Mouse (Mus musculus) neutrophil, adult 65 days (primary cell): ENCODE measurements around the gene H2-T23. TPM values are rescaled to one million over a fixed set of nuclear protein-coding genes. Genes with fewer than 3 reads are reported as not detected.

Source experiments
- total RNA-seq: library from RNA; stranded (reverse); gene quantifications from 2 replicates; pipeline ENCODE4 v1.2.4, GENCODE M21; 2023

Gene H2-T23
- total RNA-seq, result 151 and 156 TPM in 2 replicates

DNA sequence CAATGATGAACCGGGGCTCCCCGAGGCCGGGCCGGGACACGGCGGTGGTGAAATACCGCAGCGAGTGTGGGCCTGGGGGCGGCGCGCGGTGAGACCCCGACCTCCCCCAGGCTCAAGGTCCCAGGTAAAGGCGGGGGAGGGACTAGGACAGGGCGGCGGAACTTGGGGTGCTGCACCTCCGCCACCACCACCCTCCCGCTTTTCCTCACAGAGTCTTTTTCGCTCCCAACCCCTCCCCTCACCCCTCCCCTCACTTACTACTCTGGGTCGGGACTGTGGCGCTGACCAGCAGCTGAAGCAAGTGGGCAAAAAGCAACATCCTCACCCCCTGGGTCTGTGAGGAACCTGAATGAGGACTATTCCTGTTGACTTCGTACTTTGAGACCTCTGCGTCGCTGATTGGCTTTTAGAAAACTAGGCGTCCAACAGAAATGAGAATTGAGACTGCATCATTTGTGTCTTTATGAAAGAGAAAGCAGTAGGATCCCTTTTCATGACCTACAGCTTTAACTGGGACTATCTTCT is at the start of gene H2-T23:
TSS of gene H2-T23 (minus strand) at position 505 of the 525 bp plus-strand sequence.

DNA sequence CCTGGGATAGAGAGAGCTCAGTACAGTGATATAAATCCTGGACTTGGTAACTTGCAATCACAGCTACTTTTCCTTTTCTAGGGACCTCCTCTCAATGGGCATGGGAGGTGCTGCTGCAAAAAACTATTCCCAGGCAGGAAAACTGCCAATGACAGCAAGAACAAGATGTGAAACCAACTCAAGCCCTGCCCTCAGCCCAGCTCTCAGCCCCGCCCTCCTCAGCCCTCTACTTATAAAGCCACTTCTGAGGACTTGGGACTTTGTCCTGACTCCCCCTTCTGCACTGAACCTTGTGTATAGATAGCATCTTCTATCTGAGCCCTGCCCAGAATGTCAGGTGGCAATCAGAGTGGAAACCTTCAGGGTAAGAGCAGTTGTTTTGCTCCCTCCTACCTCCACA is 25.7 kb upstream of the H2-T23 start, which contains the start of gene Gm11127:
TSS of gene Gm11127 (minus strand) at position 10 of the 400 bp plus-strand sequence.

DNA sequence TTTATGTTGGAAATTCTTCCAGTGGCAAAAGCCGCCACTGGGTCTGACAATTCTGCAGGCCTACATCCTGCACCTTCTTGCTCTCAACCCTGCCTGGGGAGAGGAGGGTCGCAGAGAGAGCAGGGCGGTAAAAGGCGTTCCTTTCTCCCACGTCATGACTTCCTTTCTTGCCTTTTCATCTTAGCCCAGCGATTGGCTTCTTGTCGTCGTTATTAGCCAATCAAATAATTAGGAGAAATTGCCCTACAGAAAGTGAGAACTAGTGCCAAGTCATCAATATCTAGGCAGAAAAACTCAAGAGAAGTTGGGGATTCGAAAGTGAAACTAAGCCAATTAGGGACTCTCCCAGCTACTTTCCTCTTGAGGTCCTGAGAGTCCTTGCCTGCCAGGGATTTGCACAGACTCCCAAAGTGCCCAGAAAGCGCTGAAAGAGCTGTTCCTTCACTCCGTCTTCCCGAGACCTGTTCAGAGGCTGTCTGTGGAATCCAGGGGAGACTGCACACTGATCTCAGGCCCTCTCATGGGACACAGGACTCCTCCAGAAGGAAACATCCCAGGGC is 10.0 kb upstream of the H2-T23 start, which contains the start of the genes H2-T22 and Gm6034:
TSS of gene H2-T22 (minus strand) at position 138 of the 560 bp plus-strand sequence.
TSS of gene Gm6034 (plus strand) at position 352 of the 560 bp plus-strand sequence.

DNA sequence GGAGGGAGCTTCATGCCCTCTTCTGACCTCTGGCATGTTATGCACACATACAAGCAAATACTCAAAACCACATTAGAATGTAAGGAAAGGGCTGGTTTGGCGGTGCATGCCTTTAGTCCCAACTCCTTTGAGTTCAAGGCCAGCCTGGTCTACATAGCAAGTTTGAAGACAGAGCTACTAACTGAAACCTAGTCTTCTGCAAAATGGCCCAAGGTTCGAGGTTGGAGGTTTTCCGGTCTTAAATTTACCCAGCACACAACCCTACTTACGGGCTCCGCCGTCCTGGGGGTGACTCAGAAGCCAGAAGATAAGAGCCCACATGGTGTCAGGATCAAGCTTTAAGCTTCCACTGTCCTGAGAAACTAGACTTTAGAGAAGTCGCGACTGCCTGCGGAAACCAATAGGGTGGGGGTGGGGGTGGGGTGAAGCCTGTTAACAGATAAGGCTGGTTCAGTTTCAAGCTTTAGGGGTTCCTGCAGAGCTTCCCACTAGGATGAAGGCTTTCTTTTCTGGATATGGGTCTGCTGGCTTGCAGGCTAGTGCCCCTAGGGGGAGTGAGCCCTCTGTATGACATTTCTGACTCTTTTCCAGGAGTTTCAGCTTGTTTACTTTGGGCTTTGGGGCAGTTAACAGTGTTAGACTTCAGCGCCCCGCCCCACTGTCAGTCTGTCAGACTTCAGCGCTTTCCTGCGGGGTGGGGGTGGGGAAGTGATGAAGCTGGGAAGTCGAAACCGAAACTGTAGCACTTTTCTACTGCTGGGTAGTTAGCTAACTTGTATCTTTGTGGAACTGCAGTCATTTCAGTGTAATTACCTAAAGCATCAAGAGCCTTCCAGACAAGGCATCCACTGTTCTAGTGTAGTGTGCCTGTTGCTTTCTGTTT is 12.2 kb downstream of the H2-T23 start, which contains the start of gene H2-T24:
TSS of gene H2-T24 (minus strand) at position 370 of the 883 bp plus-strand sequence.

Other genes starting within 250 kb of the H2-T23 start
- gene Ier3, start 211.2 kb downstream of the H2-T23 start, total RNA-seq, result 146 and 161 TPM in 2 replicates
- gene Flot1, start 209.6 kb downstream of the H2-T23 start, total RNA-seq, result 177 and 218 TPM in 2 replicates
- 358 and 363 TPM in 2 replicates for gene Tubb5, start 194.5 kb downstream of the H2-T23 start, total RNA-seq
- 19.8 and 27.4 TPM in 2 replicates for gene Mdc1, start 191.3 kb downstream of the H2-T23 start, total RNA-seq
- gene Nrm, start 171.5 kb downstream of the H2-T23 start, total RNA-seq, result 37.7 and 48.1 TPM in 2 replicates
- 276 and 319 TPM in 2 replicates for gene Ppp1r18, start 167.3 kb downstream of the H2-T23 start, total RNA-seq
- gene Dhx16, start 153.0 kb downstream of the H2-T23 start, total RNA-seq, result 54.5 and 72.8 TPM in 2 replicates
- gene 2310061I04Rik, start 135.4 kb downstream of the H2-T23 start, total RNA-seq, result 11.3 and 14.5 TPM in 2 replicates
- 10.8 and 12.3 TPM in 2 replicates for gene Atat1, start 122.8 kb downstream of the H2-T23 start, total RNA-seq
- gene Mrps18b, start 116.5 kb downstream of the H2-T23 start, total RNA-seq, result 18.8 and 24.2 TPM in 2 replicates
- gene Ppp1r10, start 116.4 kb downstream of the H2-T23 start, total RNA-seq, result 65.3 and 65.4 TPM in 2 replicates
- gene Abcf1, start 63.1 kb downstream of the H2-T23 start, total RNA-seq, result 66.5 and 97.8 TPM in 2 replicates
- gene Gnl1, start 53.0 kb downstream of the H2-T23 start, total RNA-seq, result 43.4 and 73.5 TPM in 2 replicates
- gene Prr3, start 52.6 kb downstream of the H2-T23 start, total RNA-seq, result 26.3 and 32.8 TPM in 2 replicates
- 37.5 and 37.7 TPM in 2 replicates for gene H2-T24, start 12.3 kb downstream of the H2-T23 start, total RNA-seq
- 31.0 and 31.3 TPM in 2 replicates for gene H2-T22, start 9.9 kb upstream of the H2-T23 start, total RNA-seq
- gene Gm6034, start 10.1 kb upstream of the H2-T23 start, total RNA-seq, result 0.29 TPM in 1 of 2 replicates, not detected in the other
- gene Gm11127, start 25.5 kb upstream of the H2-T23 start, total RNA-seq, result 34.1 and 46.2 TPM in 2 replicates
- 0.68 and 1.4 TPM in 2 replicates for gene Gm19684, start 88.8 kb upstream of the H2-T23 start, total RNA-seq
- gene Gm7030, start 96.6 kb upstream of the H2-T23 start, total RNA-seq, result 1.6 and 2.5 TPM in 2 replicates
- gene Gm8909, start 135.7 kb upstream of the H2-T23 start, total RNA-seq, result not detected in 2 replicates
- not detected in 2 replicates for gene H2-T3, start 157.4 kb upstream of the H2-T23 start, total RNA-seq
- 28.8 and 46.8 TPM in 2 replicates for gene Rpp21, start 225.2 kb upstream of the H2-T23 start, total RNA-seq
- gene Trim39, start 239.4 kb upstream of the H2-T23 start, total RNA-seq, result 49.7 and 70.0 TPM in 2 replicates